Mouse (Mus musculus): ENCODE data around the gene Dnah17. TPM values are rescaled to one million over a fixed set of nuclear protein-coding genes. Genes with fewer than 3 reads are reported as not detected.

Dnah17 gene
- polyA plus RNA-seq, 1 experiment, result 0.21 TPM

DNA sequence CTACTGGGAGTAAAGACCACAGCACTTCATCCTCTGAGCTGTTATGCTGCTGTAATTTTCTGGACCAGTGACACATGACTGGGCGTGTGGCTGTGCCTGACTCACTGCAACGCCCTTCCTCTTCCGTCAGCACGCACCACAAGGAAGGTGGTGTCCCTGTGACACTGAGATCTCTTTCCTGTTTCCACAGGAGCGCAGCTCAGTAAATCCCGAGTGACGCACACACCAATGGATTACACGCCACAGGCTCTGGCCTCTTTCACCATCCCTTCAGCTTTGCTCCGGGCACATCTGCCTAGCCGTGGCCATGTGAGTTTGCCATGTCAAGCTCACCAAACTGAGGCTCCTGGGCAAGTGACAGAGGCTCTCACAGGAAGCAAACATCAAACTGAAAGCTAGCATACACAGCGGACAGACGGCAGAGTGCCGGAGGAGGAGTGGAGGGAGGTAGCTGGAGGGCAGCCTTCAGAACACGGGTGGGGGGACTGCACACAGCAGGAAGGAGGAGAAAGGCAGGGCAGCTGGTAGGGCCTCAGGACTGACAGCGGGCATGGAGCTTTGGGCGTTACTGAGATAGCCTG is 15.4 kb upstream of the Dnah17 start:
- Histone ChIP-seq H3K27ac (ENCODE audit: insufficient read depth, low read length) (peak overlapping the region; percentile 97), H3K4me1 (ENCODE audit: control insufficient read depth, insufficient read depth, insufficient read length) (peaks cover 28% of the 10 kb centered on the region), H3K27me3 (ENCODE audit: control insufficient read depth, insufficient read depth, low read length) (no peaks in the 10 kb centered on the region), H3K4me3 (ENCODE audit: extremely low read depth, insufficient read depth, insufficient read length) (peak overlapping the region; percentile 66), H3K36me3 (ENCODE audit: control insufficient read depth, insufficient read depth, low read length) (no peaks in the 10 kb centered on the region)
- TF ChIP-seq POLR2A (IDR thresholded peaks at IDR 0.05; ENCODE audit: low read depth, low read length) (peak; percentile 52), CTCF (IDR thresholded peaks at IDR 0.05; ENCODE audit: extremely low read depth, insufficient read depth, insufficient read length, insufficient replicate concordance) (no peak)
- peak; percentile 80 to 93 for DNase-seq (ENCODE audit: low read depth in 1 of 2, low spot score in 2 of 2)
- 3% methylated on average over 16 of the region's 16 CpGs for WGBS

DNA sequence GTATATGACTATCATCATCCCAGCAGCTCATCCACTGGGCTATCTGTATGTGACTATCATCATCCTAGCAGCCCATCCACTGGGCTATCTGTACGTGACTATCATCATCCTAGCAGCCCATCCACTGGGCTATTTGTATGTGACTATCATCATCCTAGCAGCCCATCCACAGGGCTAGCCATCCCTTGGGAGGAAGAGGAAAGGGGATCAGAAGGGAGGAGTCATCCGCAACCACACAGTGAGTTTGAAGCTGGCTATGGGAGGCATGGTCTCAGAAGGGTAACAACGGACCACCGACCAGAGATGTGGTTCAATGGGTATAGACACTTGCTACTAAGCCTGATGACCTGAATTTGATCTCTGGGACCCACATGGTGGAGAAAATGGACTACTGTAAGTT is 14.7 kb upstream of the Dnah17 start:
- Histone ChIP-seq H3K27ac (ENCODE audit: insufficient read depth, low read length) (peak overlapping the region; percentile 78), H3K36me3 (ENCODE audit: control insufficient read depth, insufficient read depth, low read length) (no peaks in the 10 kb centered on the region), H3K4me3 (ENCODE audit: extremely low read depth, insufficient read depth, insufficient read length) (no peak overlapping the region), H3K4me1 (ENCODE audit: control insufficient read depth, insufficient read depth, insufficient read length) (peaks cover 28% of the 10 kb centered on the region), H3K27me3 (ENCODE audit: control insufficient read depth, insufficient read depth, low read length) (no peaks in the 10 kb centered on the region)
- no peak for DNase-seq (ENCODE audit: low read depth in 1 of 2, low spot score in 2 of 2)
- 84% methylated on average over 4 of the region's 4 CpGs for WGBS
- TF ChIP-seq POLR2A (IDR thresholded peaks at IDR 0.05; ENCODE audit: low read depth, low read length) (no peak), CTCF (IDR thresholded peaks at IDR 0.05; ENCODE audit: extremely low read depth, insufficient read depth, insufficient read length, insufficient replicate concordance) (no peak)

- peak in 1 of 2 experiments; percentile 54 for DNase-seq (ENCODE audit: low read depth in 1 of 2, low spot score in 2 of 2)
- Histone ChIP-seq H3K36me3 (ENCODE audit: control insufficient read depth, insufficient read depth, low read length) (no peaks in the 10 kb centered on the region), H3K27ac (ENCODE audit: insufficient read depth, low read length) (peak overlapping the region; percentile 78), H3K4me3 (ENCODE audit: extremely low read depth, insufficient read depth, insufficient read length) (no peak overlapping the region), H3K4me1 (ENCODE audit: control insufficient read depth, insufficient read depth, insufficient read length) (peaks cover 28% of the 10 kb centered on the region), H3K27me3 (ENCODE audit: control insufficient read depth, insufficient read depth, low read length) (no peaks in the 10 kb centered on the region)
- TF ChIP-seq POLR2A (IDR thresholded peaks at IDR 0.05; ENCODE audit: low read depth, low read length), result no peak
- TF ChIP-seq CTCF (IDR thresholded peaks at IDR 0.05; ENCODE audit: extremely low read depth, insufficient read depth, insufficient read length, insufficient replicate concordance), result no peak
- WGBS, result 38% methylated on average over 4 of the region's 4 CpGs
These were observed 13.3 kb upstream of the Dnah17 start for GRCm38 (mm10) chr11:118143731-118144130.

- Histone ChIP-seq H3K27me3 (ENCODE audit: control insufficient read depth, insufficient read depth, low read length) (no peaks in the 10 kb centered on the region), H3K27ac (ENCODE audit: insufficient read depth, low read length) (peak overlapping the region; percentile 12; the same call in 1 of the 2 replicates), H3K4me1 (ENCODE audit: control insufficient read depth, insufficient read depth, insufficient read length) (peaks cover 23% of the 10 kb centered on the region), H3K36me3 (ENCODE audit: control insufficient read depth, insufficient read depth, low read length) (no peaks in the 10 kb centered on the region), H3K4me3 (ENCODE audit: extremely low read depth, insufficient read depth, insufficient read length) (no peak overlapping the region)
- 83% methylated on average over 7 of the region's 7 CpGs for WGBS
- no peak for DNase-seq (ENCODE audit: low read depth in 1 of 2, low spot score in 2 of 2)
- TF ChIP-seq POLR2A (IDR thresholded peaks at IDR 0.05; ENCODE audit: low read depth, low read length) (no peak), CTCF (IDR thresholded peaks at IDR 0.05; ENCODE audit: extremely low read depth, insufficient read depth, insufficient read length, insufficient replicate concordance) (no peak)
These were observed 12.2 kb upstream of the Dnah17 start for GRCm38 (mm10) chr11:118142547-118143165.

DNA sequence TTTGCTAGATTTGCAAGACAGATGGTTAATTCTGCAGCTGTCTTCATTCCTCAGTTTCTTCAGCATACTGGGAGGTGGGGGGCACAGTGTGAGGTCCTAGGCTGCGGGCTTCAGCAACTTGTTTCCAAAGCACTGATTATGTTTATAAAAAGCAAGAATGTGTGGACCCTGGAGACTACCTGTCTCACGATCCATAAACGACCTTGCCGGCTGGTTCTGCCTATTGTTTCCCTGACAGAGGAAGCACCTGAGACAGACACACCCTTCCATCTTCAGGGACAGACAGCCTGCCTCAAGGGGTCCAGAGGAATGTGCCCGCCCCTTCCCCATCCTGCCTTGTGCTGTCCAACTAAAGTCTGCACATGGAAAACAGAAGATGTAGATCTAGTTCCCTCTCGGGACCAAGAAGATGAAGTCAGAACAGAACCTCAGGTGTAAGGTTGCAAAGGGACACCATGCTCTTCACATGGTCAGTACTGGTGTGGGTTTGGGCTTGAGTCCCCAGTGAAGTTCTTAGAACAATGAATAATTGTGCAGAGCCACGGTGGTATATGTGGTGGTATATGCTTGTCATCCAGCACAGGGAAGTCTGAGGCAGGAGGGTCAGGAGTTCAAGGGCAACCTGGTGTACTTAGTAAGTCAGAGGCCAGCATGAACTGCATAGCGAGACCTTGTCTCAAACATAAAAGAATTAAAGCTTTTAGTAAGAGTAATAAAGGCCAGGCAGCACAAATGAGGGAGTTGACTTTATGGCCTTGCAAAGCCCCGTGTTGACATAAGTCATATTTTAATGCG is 10.5 kb upstream of the Dnah17 start:
- no peaks in the 10 kb centered on the region for H3K27me3 ChIP-seq (ENCODE audit: control insufficient read depth, insufficient read depth, low read length)
- no peaks in the 10 kb centered on the region for H3K36me3 ChIP-seq (ENCODE audit: control insufficient read depth, insufficient read depth, low read length)
- no peak overlapping the region for H3K27ac ChIP-seq (ENCODE audit: insufficient read depth, low read length)
- H3K4me3 ChIP-seq (ENCODE audit: extremely low read depth, insufficient read depth, insufficient read length), result no peak overlapping the region
- no peak for DNase-seq (ENCODE audit: low read depth in 1 of 2, low spot score in 2 of 2)
- H3K4me1 ChIP-seq (ENCODE audit: control insufficient read depth, insufficient read depth, insufficient read length), result peaks cover 16% of the 10 kb centered on the region; the same call in 1 of the 2 replicates
- TF ChIP-seq POLR2A (IDR thresholded peaks at IDR 0.05; ENCODE audit: low read depth, low read length) (no peak), CTCF (IDR thresholded peaks at IDR 0.05; ENCODE audit: extremely low read depth, insufficient read depth, insufficient read length, insufficient replicate concordance) (no peak)
- 86% methylated on average over 10 of the region's 10 CpGs for WGBS

GRCm38 (mm10) chr11:118138347-118138746 is 7.9 kb upstream of the Dnah17 start:
- H3K4me3 ChIP-seq (ENCODE audit: extremely low read depth, insufficient read depth, insufficient read length), result no peak overlapping the region
- H3K4me1 ChIP-seq (ENCODE audit: control insufficient read depth, insufficient read depth, insufficient read length), result peaks cover 3% of the 10 kb centered on the region; the same call in 1 of the 2 replicates
- H3K36me3 ChIP-seq (ENCODE audit: control insufficient read depth, insufficient read depth, low read length), result no peaks in the 10 kb centered on the region
- H3K27me3 ChIP-seq (ENCODE audit: control insufficient read depth, insufficient read depth, low read length), result no peaks in the 10 kb centered on the region
- H3K27ac ChIP-seq (ENCODE audit: insufficient read depth, low read length), result no peak overlapping the region
- no peak for DNase-seq (ENCODE audit: low read depth in 1 of 2, low spot score in 2 of 2)
- 93% methylated on average over 6 of the region's 6 CpGs for WGBS
- TF ChIP-seq CTCF (IDR thresholded peaks at IDR 0.05; ENCODE audit: extremely low read depth, insufficient read depth, insufficient read length, insufficient replicate concordance) (no peak), POLR2A (IDR thresholded peaks at IDR 0.05; ENCODE audit: low read depth, low read length) (no peak)
